Mouse (Mus musculus): ENCODE measurements around the gene Adamts4.

- TF ChIP-seq CTCF (IDR thresholded peaks at IDR 0.05; ENCODE audit: borderline replicate concordance, extremely low read depth, insufficient read depth, insufficient read length) (no peak), POLR2A (IDR thresholded peaks at IDR 0.05; ENCODE audit: borderline replicate concordance, extremely low read depth, insufficient read depth, insufficient read length, poor library complexity, severe bottlenecking) (peak; percentile 87; the same call in 1 of the 2 replicates)
Observed at GRCm38 (mm10) chr1:171269848-171270572, 19.8 kb downstream of the Adamts4 start, which contains the start of gene B4galt3.

Data from brain, embryonic 14.5 days (tissue).